Mouse (Mus musculus): ENCODE data around the gene Lpcat3.

GRCm38 (mm10) chr6:124732476-124733370, 69.9 kb downstream of the Lpcat3 start:
- TF ChIP-seq GATA1 (IDR thresholded peaks at IDR 0.05; ENCODE audit: borderline replicate concordance, low read length) (no peak), FLI1 (IDR thresholded peaks at IDR 0.05; ENCODE audit: low read length) (no peak)
